Mouse (Mus musculus): ENCODE results near the gene Morn2. TPM values are rescaled to one million over a fixed set of nuclear protein-coding genes. Genes with fewer than 3 reads are reported as not detected.
A peak's percentile ranks its signal among the peaks of the same experiment; 100 is the strongest.
"Not testable (repeated sequence)": the region's sequence is repeated elsewhere in the genome, so short reads cannot be mapped to it uniquely, and the experiment has no call there.

The Morn2 gene
- total and polyA plus RNA-seq, 2 experiments from 2014 or later, result 26.4 to 47.8 TPM

DNA sequence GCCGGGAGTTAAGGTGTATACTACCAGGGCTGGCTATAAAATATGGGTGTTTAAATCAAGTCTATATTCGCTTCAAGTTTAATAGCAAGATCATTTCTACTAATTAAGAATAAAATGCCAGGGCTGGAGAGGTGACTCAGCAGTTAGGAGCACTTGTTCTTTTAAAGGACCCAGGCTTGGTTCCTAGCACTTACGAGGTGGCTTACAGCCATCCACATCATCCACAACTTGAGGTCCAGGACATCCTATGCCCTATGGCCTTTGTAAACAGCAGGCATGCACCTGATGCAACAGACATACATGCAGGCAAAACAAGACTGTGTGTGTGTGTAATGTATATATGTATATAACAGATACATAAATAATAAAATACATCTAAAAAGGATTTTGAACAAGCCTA, 21.9 kb upstream of the Morn2 start:
- Histone ChIP-seq H3K4me1 (ENCODE audit: insufficient read depth) (no peaks in the 10 kb centered on the region), H3K27ac (ENCODE audit: low read depth, low read length) (no peak overlapping the region), H3K27me3 (ENCODE audit: insufficient read depth, low read length) (no peaks in the 10 kb centered on the region), H3K4me2 (ENCODE audit: low read depth) (no peak overlapping the region), H3K9me3 (ENCODE audit: low read length) (no peaks in the 10 kb centered on the region), H3K4me3 (ENCODE audit: low read depth, low read length) (no peak overlapping the region), H3K9ac (no peak overlapping the region), H3K36me3 (ENCODE audit: insufficient read depth) (peaks cover 85% of the 10 kb centered on the region)
- DNase-seq, result no peak
- 97% methylated on average over 3 of the region's 3 CpGs for WGBS
- ATAC-seq, result no peak
- TF ChIP-seq CTCF (IDR thresholded peaks at IDR 0.05; ENCODE audit: low read depth), result no peak

DNA sequence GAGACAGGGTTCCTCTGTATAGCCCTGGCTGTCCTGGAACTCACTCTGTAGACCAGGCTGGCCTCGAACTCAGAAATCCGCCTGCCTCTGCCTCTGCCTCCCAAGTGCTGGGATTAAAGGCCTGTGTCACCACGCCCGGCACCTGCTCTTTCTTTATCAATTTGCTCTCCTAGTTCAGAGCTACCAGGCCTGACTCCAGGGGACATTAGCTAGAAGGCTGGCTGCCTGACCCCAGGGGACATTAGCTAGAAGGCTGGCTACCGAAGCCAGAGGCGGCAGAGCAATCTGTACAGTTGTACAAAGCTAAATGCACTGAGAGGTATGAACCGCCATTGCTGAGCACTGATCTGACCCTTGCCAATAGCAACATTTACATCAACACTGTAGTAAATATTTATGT, 19.4 kb upstream of the Morn2 start:
- not testable (repeated sequence) for H3K4me3 ChIP-seq (ENCODE audit: low read depth, low read length); H3K4me2 ChIP-seq (ENCODE audit: low read depth); H3K27ac ChIP-seq (ENCODE audit: low read depth, low read length); H3K4me1 ChIP-seq (ENCODE audit: insufficient read depth); H3K9me3 ChIP-seq (ENCODE audit: low read length); H3K9ac ChIP-seq; H3K27me3 ChIP-seq (ENCODE audit: insufficient read depth, low read length); ATAC-seq; DNase-seq
- H3K36me3 ChIP-seq (ENCODE audit: insufficient read depth), result peaks cover 84% of the 10 kb centered on the region
- 96% methylated on average over 7 of the region's 7 CpGs for WGBS

DNA sequence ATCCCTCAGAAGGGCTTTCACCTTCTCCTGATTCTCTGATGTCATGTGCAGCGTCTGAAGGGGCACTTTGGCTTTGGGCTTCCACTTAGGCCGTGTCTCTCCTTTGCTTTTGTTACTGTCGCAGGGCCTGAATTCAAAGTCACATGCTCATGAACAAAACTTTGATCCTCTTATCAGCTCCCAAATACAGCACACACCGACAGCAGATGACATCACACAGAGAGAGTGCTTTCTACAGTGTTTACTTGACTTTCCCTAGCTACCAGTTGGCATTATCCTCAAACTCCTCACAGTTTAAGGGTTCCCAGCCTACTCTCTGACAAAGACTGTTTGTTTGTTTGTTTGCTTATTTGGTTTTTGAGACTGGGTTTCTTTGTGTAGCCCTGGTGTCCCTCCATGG, 11.7 kb upstream of the Morn2 start:
- H3K4me3 ChIP-seq (ENCODE audit: low read depth, low read length), result no peak overlapping the region

DNA sequence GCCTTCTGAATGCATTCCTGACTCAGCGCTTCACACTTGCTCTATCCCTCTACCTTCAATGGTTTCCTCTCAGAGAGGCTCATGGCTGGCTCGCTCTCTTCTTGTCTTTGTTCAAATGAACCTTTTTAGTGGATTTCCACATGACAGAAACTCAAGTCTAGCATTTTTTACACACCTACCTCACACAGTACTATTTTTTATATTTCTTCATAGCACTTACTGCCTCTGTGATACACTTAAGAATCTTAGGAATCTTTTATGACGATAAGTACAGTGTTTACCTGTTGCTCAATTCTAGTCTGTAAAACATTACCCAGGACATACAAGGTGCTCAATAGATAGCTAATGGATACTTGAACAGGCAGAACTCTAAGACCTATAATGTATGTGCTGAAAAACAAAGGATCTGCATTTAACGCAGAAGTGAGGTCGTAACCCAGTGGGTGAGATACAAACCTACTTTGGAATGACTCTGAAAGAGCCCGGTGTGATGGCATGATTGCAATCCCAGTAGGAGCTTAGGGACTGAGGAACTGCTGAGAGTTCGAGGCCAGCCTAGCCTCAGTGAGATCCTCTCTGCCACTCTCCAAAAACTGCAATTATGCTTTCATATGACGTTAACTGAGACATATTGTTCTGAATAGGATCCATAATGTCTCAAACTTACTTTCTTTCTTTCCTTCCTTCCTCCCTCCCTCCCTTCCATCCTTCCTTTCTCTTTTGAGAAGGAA, 10.5 kb upstream of the Morn2 start:
- TF ChIP-seq CTCF (IDR thresholded peaks at IDR 0.05; ENCODE audit: low read depth), result no peak
- no peak for ATAC-seq
- no peak for DNase-seq
- H3K4me1 ChIP-seq (ENCODE audit: insufficient read depth), result no peaks in the 10 kb centered on the region
- no peaks in the 10 kb centered on the region for H3K27me3 ChIP-seq (ENCODE audit: insufficient read depth, low read length)
- H3K9me3 ChIP-seq (ENCODE audit: low read length), result no peaks in the 10 kb centered on the region
- H3K27ac ChIP-seq (ENCODE audit: low read depth, low read length), result no peak overlapping the region
- H3K4me2 ChIP-seq (ENCODE audit: low read depth), result no peak overlapping the region
- H3K4me3 ChIP-seq (ENCODE audit: low read depth, low read length), result no peak overlapping the region
- 94% methylated on average over 8 of the region's 8 CpGs for WGBS
- H3K36me3 ChIP-seq (ENCODE audit: insufficient read depth), result peaks cover 51% of the 10 kb centered on the region
- no peak overlapping the region for H3K9ac ChIP-seq

More for the DNA sequence above, 11.7 kb upstream of the Morn2 start:
- TF ChIP-seq CTCF (IDR thresholded peaks at IDR 0.05; ENCODE audit: low read depth), result no peak
- WGBS, result 88% methylated on average over 4 of the region's 4 CpGs
- Histone ChIP-seq H3K27me3 (ENCODE audit: insufficient read depth, low read length) (no peaks in the 10 kb centered on the region), H3K4me1 (ENCODE audit: insufficient read depth) (no peaks in the 10 kb centered on the region), H3K9ac (no peak overlapping the region), H3K36me3 (ENCODE audit: insufficient read depth) (peaks cover 62% of the 10 kb centered on the region), H3K27ac (ENCODE audit: low read depth, low read length) (no peak overlapping the region), H3K9me3 (ENCODE audit: low read length) (no peaks in the 10 kb centered on the region), H3K4me2 (ENCODE audit: low read depth) (no peak overlapping the region)
- DNase-seq (no peak), ATAC-seq (no peak)

DNA sequence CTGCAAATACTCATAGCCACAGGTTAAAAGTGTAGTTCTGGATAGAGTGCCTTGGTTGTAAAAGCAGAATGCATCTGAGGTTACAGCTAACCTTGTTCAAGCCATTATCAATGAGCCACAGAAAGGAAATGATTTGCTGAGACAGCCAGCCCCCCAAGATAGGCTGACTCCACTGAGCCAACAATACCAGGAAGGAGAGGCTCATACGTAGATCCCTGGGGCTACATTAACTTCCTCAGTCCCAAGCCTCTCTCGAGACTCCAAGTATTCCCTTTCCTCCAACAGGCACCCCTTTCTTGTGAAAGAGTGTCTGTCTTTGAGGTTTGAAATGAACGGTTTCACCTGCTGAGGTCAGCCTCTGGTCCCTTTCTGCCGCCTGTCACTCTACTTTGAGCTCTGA, 5.6 kb upstream of the Morn2 start:
- no peak overlapping the region for H3K27ac ChIP-seq (ENCODE audit: low read depth, low read length)
- peaks cover 16% of the 10 kb centered on the region for H3K36me3 ChIP-seq (ENCODE audit: insufficient read depth)
- H3K9me3 ChIP-seq (ENCODE audit: low read length), result no peaks in the 10 kb centered on the region
- 83% methylated on average over 4 of the region's 4 CpGs for WGBS
- DNase-seq, result no peak
- no peak for TF ChIP-seq CTCF (IDR thresholded peaks at IDR 0.05; ENCODE audit: low read depth)
- no peak overlapping the region for H3K9ac ChIP-seq
- no peak overlapping the region for H3K4me3 ChIP-seq (ENCODE audit: low read depth, low read length)
- ATAC-seq, result no peak
- no peaks in the 10 kb centered on the region for H3K27me3 ChIP-seq (ENCODE audit: insufficient read depth, low read length)
- peaks cover 5% of the 10 kb centered on the region for H3K4me1 ChIP-seq (ENCODE audit: insufficient read depth)
- H3K4me2 ChIP-seq (ENCODE audit: low read depth), result no peak overlapping the region

DNA sequence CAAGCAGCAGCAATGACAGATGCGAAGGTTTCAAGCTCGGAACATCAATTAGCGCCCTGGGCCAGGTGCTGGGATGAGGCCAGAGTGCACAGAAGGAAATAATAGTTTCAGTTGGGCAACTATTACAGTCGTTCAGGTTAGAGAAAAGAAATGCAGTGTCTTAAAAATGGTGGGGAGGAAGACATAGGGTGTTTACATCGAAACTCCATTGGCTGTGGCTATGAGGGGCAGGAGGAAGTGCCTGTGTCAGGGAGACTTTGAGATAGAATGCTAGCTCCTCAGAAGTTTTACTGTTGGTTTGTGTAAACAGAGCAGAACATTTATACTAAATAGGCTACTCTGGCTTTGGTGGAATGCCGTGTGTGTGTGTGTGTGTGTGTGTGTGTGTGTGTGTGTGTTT, 2.0 kb upstream of the Morn2 start:
- no peak overlapping the region for H3K9ac ChIP-seq
- no peaks in the 10 kb centered on the region for H3K36me3 ChIP-seq (ENCODE audit: insufficient read depth)
- no peak overlapping the region for H3K27ac ChIP-seq (ENCODE audit: low read depth, low read length)
- peaks cover 5% of the 10 kb centered on the region for H3K4me1 ChIP-seq (ENCODE audit: insufficient read depth)
- H3K4me3 ChIP-seq (ENCODE audit: low read depth, low read length), result no peak overlapping the region
- no peaks in the 10 kb centered on the region for H3K9me3 ChIP-seq (ENCODE audit: low read length)
- TF ChIP-seq CTCF (IDR thresholded peaks at IDR 0.05; ENCODE audit: low read depth), result no peak
- no peak for ATAC-seq
- no peaks in the 10 kb centered on the region for H3K27me3 ChIP-seq (ENCODE audit: insufficient read depth, low read length)
- DNase-seq, result no peak
- H3K4me2 ChIP-seq (ENCODE audit: low read depth), result 0 out of 2 replicates have a peak overlapping the region, but pooled peaks have one; percentile 67
- 83% methylated on average over 6 of the region's 6 CpGs for WGBS

DNA sequence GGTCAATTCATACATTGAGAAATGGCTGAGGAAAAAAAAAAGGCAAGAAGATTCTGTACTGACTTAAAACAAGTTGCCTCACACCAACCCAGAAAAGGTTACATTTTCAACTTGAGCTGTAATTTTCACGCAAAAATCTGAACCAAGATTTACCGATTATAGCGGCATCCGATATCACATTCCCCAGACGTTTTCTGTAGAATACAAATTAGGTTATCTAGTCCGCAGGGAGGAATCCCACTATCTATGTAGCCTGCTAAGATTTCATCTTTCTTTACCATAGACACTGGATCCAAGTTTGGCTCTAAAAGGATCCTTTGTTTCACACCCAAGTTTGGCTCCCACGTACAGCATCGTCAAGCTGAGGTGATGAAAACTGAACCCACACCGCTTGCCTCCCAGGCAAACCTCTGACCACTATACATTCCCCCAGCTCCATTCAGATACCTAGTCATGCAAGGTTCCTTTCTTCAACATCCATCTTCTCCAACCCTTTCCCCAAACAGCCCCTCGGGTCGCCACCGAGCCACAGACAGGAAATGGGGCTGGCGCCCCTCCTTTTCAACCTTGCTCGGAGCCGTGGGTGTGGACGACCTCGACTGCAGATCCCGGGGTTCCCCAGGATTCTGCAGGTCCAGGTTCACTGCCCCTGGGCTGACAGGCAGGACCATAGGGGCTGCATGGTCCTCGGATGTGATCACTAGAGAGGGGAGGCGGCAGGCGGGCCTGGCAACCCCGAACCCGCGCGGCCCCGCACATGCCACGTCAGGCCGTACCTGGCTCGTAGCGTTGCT, 526 bp upstream of the Morn2 start:
- Histone ChIP-seq H3K9ac (peak overlapping the region; percentile 98), H3K4me1 (ENCODE audit: insufficient read depth) (peaks cover 5% of the 10 kb centered on the region), H3K36me3 (ENCODE audit: insufficient read depth) (no peaks in the 10 kb centered on the region), H3K27ac (ENCODE audit: low read depth, low read length) (peak overlapping the region; percentile 95), H3K9me3 (ENCODE audit: low read length) (no peaks in the 10 kb centered on the region), H3K4me3 (ENCODE audit: low read depth, low read length) (peak overlapping the region; percentile 95), H3K27me3 (ENCODE audit: insufficient read depth, low read length) (no peaks in the 10 kb centered on the region), H3K4me2 (ENCODE audit: low read depth) (peak overlapping the region; percentile 67)
- peak; percentile 60 for DNase-seq
- WGBS, result 1% methylated on average over 30 of the region's 30 CpGs
- TF ChIP-seq CTCF (IDR thresholded peaks at IDR 0.05; ENCODE audit: low read depth), result no peak
- no peak; the same call in 1 of the 2 replicates for ATAC-seq
